In genomic region chr17:44153871-44154270, GRCm38 (mm10) we compare ENCODE assay signal across 24 mouse cellular contexts.
"Had no signal": no experiment of that assay in that cellular context is flagged by ENCODE, and none has a peak within 500 bp of the region (broad histone marks: within the 10 kb centered on the region; RNA-seq: fewer than 3 reads in every experiment).

No protein-coding gene starts in this region.

- H3K36me3 ChIP-seq: heart, embryonic 10.5 days; heart, embryonic 12.5 days; hindbrain, embryonic 10.5 days; hindbrain, embryonic 12.5 days; intestine, embryonic 15.5 days; limb, embryonic 13.5 days had no signal

- H3K9ac ChIP-seq: forebrain, postnatal 0 days; heart, embryonic 12.5 days; hindbrain, embryonic 12.5 days; hindbrain, embryonic 14.5 days; intestine, embryonic 15.5 days; limb, embryonic 13.5 days had no signal

- H3K4me1 ChIP-seq: hindbrain, embryonic 10.5 days; hindbrain, embryonic 12.5 days; intestine, embryonic 15.5 days had no signal

- H3K4me3 ChIP-seq: gastrocnemius, adult 2 months; heart, embryonic 10.5 days; heart, embryonic 12.5 days; hindbrain, embryonic 10.5 days; hindbrain, embryonic 12.5 days; intestine, embryonic 15.5 days; limb, embryonic 13.5 days had no signal

- H3K27ac ChIP-seq: gastrocnemius, adult 2 months; heart, embryonic 10.5 days; hindbrain, embryonic 10.5 days; hindbrain, embryonic 12.5 days; hindbrain, embryonic 14.5 days; intestine, embryonic 15.5 days; limb, embryonic 13.5 days had no signal

- H3K4me2 ChIP-seq: heart, embryonic 12.5 days; hindbrain, embryonic 12.5 days; hindbrain, embryonic 14.5 days; intestine, embryonic 15.5 days; limb, embryonic 13.5 days had no signal

- ATAC-seq: forebrain, postnatal 0 days; hindbrain, embryonic 16.5 days; inflammation-experienced regulatory T-cells, adult 6 months; intestine, embryonic 15.5 days; intestine, postnatal 0 days had no signal

- H3K27me3 ChIP-seq: heart, embryonic 12.5 days; hindbrain, embryonic 12.5 days; intestine, embryonic 15.5 days; limb, embryonic 13.5 days had no signal

- H3K9me3 ChIP-seq: heart, embryonic 10.5 days; heart, embryonic 12.5 days; hindbrain, embryonic 10.5 days; hindbrain, embryonic 12.5 days; intestine, embryonic 15.5 days; limb, embryonic 13.5 days had no signal

- DNase-seq: forebrain, postnatal 0 days; gastrocnemius, adult 2 months; gastrocnemius, postnatal 10 days; gastrocnemius, postnatal 25 days; heart, adult 18-20 months; heart, postnatal 10 days; heart, postnatal 4 days; kidney, adult 18-20 months; kidney, adult 8-10 months; kidney, postnatal 10 days; kidney, postnatal 36 days; layer of hippocampus, adult 9-11 months; layer of hippocampus, postnatal 36 days; left cerebral cortex, postnatal 4 days had no signal
